Mouse (Mus musculus): ENCODE results near the gene Agk. TPM values are rescaled to one million over a fixed set of nuclear protein-coding genes. Genes with fewer than 3 reads are reported as not detected.

The Agk gene
- total RNA-seq (2015) (8.3 and 8.5 TPM in 2 replicates), total RNA-seq (2017) (12.8 and 14.4 TPM in 2 replicates)

DNA sequence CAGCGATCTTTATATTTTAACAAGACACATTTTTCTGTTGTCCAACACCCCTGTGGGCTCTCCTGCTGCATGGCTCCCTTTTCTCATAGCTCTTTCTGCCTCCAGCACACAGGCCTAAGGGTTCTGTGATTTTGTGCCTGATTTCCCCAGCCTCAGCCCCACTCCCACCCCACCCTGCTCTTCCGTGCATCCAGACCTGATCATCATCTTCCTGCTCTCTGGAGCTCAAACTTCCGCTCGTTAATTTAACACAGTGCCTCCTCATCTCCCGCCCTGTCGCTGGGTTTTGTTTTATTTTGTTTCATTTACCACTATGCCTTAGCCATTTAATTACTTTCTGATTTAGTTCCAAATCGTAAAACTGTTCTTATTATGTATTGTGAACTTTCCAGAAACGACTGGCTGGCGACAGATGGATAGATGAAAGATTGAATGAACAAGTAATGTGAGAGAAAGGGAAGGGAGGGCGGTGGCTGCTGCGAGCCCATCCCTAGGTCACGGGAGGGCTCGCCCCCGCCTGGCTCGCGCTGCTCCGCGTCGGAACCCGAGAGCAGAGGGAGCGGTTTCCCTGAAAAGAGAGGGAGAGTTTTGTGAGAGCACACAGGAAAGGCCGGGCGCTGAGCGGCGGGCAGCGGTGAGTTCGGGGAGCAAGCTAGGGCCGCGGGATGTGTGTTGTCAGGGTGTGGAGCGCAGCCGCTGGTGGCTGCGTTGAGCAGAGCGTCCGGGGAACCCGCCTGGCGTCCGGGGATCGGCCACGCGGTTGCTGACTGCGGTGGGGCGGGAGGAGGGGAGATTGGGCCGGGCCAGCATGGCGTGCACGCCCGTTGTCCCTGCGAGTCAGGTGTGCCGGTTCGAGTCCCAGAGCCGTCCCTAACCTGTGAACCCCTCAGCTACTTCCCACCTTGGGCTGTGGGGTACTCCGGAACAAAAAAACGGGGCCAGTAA, at the start of gene Agk:
Agk (plus strand) TSS at position 276 of the 945 bp plus-strand sequence.
- ATAC-seq (ENCODE audit: poor library complexity, severe bottlenecking), result peak; percentile 98

DNA sequence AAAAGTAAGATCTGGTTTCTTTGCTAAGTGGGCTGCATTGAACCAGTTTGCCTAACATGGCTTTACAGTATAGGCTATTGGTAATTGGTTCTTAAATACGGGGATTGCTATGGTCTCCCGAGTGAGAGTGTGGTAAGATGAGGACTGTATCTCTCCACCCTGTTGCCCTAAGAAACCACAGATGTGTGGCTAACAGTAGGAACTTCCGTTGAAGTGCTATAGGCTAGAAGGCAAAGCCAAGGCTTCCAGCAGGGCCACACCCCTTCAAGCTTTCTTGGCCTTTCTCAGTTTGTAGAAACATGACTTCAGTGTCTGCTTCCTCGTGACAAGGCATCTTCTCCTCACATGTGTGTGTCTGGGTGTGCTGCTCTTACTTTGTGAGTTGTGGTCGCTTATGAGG, 24.3 kb upstream of the Agk start:
- no peak for ATAC-seq (ENCODE audit: poor library complexity, severe bottlenecking)

DNA sequence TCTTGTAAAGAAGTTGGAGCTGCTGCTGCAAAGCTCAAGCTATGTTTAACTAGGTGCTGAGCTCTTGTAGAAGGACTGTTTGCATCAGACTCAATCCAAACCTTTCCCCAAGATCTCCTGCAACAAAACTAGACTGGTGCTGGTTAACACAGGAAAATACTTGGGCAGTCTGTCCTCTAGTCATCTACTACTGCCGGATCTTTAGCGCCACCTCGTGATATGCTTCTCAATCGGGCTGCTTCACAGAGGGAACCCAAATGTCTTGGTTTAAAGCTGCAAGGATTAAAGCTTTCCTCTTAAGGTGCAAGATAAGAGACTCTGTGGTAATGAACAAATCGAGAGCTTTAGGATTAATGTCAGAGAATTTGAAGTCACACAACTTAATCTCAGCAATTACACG, 21.6 kb upstream of the Agk start:
- ATAC-seq (ENCODE audit: poor library complexity, severe bottlenecking), result no peak

DNA sequence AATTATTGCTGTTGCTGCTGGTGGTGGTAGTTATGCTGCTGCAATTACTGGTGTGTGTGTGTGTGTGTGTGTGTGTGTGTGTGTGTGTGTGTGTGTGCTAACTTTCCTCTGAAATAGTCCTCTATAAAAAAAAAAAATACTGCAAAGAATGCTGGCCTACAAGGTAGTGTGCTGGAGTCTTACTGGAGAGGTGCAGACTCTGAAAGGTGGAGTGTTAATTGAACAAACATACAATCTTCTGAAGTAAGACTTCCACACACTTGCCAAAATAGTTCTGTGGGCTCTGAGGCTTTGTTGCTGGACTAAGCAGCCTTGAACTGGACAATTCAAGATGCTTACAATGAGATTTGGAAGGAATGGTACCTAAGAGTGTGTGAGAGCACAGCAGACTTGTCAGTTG, 20.0 kb upstream of the Agk start:
- no peak for ATAC-seq (ENCODE audit: poor library complexity, severe bottlenecking)

DNA sequence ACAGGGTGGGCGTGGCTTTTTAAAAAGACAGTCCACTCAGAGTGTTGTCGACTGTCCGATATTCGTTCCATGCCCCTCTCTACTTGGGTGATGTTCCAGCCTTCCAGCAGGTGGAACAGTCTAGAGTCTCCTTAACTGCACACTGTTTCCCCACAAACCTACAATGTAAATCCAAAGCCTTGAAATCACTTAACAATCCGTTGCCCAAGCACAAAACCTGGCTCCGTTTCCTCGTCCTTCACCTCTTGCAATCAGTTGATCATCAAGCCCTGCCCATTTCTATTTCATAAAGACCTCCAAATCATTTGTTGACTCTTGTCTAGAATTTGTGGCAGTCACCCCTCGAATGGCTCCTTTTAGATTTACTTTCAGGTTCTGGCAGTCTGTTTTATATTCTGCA, 1.4 kb downstream of the Agk start:
- no peak for ATAC-seq (ENCODE audit: poor library complexity, severe bottlenecking)

DNA sequence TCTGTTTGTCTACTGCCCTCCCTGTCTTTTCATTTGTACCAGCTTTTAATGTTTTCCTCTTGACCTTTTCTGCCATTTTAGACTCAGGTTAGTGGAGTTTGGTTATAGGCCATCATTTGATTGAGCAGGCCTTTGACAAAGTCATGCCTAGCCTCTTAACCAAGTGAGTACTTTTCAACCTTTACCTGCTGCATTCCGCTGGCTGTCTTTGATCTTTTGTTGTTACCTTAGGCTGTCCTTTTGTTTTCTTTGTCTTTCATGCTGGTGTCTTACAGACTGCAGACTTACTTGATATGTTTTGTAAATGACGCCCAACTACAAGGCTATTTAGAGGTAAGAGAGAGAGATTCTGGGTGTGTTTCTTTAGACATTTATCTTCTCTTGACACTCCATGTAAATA, 8.5 kb downstream of the Agk start:
- ATAC-seq (ENCODE audit: poor library complexity, severe bottlenecking), result no peak

DNA sequence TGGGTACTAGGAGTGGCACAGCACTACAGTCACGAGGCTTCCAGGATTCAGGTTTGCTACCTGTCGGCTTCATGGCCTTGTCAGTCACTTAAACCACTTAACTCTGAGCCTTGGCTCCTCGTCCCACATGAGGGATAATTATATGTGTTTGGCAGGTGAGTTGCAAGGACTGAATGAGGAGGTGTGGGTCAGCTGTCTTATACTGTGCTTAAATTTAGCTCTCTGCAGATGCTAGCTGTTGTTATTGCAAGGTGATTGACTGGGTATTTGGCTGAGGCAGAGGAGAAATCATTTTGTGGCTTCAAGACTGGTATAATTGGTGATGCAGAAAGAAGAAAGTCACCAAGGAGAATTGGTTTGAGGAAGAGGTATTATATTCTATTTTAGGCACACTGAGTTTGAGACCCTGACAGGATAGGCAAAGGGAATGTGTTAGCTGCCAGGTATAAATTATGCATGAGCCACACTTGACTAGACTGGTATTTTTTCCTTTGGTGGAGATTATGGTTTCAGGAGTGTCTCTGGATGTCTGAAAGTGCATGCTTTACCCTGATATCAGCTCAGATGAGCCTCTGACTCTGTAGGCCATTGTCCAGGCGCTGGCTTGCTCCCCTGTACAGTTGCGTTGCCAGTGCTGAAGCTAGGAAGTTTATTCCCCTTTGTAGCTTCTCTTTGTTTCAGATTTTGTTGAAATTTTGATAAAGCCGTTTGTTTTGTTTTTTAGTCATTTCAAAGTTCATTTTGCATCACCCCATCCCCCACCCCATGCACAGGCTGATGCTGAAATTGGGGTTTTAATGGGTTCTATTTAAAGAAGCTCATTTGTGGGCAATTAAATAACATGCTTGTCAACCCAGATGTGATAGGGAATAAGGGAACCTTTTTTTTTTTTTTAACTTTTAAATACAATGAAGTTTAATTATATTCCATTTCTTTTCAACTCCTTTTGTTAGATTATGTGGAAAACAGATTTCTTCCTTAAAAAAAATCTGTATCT, 12.1 kb downstream of the Agk start:
- ATAC-seq (ENCODE audit: poor library complexity, severe bottlenecking), result no peak

DNA sequence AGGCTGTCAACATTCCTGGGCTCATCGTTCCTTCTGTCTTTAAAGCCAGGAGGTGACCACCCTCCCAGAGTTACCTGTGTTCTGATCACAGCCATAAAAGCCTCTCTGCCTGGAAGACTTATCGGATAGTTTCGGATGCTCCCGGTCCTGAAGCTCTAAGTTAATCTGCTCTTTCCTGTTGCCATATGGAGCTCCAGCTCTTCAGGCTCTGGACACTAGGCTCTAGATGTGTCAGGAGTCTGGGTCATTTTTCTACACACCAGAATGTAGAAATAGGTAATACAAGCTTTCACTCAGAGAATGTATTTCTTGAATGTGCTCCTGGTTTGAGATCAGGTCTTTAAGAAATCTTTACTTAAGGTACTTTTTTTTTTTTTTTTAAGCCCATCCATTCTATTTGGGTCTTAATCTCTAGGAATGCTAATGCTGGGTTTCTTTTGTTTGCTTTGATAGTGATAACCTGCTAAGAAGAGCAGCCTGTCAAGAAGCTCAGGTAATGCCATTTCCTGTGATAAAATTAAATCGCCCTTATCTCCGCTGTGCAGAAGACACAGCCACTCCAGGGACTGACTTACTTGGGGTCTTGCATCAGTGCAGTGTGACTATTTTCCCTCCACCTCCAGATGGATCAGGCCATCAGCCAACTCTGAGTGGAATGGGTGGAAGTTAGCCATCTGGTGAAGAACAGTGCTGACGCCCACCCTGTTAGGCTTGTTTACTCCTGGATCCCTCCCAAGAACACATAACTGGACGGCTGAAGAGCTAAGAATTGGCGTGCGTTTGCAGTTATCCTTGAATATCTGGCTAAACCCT, 22.2 kb downstream of the Agk start:
- no peak for ATAC-seq (ENCODE audit: poor library complexity, severe bottlenecking)

DNA sequence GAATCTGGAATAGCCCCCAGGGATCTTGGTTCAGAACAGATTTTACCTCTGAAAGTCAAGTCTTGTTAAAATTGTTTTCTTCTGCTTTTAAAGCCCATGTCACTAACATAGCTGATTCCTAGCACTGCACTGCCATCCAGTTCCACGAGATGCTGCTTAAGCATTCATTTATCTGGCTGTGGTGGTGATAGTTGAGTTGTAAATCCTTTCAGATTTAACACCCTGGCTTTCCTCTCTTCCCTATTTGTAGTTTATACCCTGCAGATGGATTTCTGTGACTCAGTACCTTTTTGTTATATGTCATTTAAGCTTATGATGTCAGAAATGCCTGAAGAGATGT, 22.8 kb downstream of the Agk start:
- ATAC-seq (ENCODE audit: poor library complexity, severe bottlenecking), result no peak

DNA sequence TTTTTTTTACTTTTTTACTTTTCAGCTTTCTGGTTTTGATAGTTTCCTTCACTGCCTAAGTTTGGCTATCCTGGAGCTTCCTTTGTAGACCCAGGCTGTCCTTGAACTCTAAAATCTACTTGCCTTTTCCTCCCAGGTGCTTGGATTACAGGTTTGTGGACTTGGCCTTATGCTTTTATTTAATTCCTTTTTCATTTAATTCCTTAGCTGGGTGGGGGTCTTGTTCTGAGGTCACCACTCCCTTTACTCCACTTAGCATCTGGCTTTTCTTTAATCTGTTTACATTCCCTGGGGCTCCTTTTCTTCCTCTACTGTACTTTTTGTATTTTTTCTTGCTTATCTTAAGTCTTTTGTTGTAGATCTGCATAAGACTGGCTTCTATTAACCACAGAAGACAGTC, 25.1 kb downstream of the Agk start:
- no peak for ATAC-seq (ENCODE audit: poor library complexity, severe bottlenecking)

DNA sequence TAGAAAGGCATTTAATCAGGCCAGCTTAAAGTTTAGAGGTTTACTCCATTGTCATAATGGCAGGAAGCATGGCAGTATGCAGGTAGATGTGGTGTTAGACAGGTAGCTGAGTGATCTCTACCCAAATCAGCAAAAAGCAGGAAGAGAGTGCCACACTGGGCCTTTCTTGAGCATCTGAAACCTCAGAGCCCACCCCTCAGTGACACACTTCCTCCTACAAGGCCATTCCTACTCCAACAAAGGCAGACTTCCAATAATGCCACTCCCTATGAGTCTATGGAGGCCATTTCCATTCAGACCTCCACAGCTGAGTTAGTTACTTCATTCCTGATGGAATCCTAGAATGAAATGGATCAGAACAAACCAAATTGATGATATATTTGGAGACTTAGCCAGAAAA, 25.9 kb downstream of the Agk start:
- no peak for ATAC-seq (ENCODE audit: poor library complexity, severe bottlenecking)

DNA sequence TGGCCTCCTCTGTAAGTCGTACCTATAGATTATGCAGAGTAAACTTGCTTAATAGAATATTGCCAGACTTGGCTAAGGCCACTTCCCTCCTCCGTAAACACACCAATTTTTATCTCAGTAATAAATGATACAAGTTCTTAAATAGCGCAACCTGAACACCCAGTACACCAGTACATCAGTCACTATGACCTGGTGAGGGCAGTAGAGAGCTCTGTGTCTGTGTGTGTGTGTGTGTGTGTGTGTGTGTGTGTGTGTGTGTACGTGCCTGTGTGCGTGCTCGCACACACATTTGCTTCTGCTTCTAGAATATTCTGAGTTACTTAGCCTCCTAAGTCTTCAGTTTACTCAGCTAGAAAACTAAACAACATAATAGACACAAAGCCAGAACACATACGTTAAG, 28.4 kb downstream of the Agk start:
- no peak for ATAC-seq (ENCODE audit: poor library complexity, severe bottlenecking)

DNA sequence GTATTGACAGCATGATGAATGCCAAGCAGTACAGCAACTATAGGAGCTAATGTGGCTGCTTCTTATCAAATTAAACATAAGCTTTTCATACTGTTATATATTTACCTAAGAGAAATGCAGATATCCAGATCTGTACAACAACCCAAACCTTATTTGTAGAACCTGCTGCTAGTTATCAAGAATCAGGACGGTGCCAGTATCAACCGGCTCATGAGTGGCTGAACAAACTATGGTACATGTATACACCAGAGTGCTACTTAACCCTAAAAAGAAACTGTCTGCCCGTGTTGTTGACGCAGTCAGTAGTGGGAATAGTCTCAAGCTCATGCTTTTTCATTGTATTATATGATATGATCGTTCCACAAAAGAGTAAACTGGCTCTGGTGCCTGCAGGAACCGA, 46.1 kb downstream of the Agk start:
- ATAC-seq (ENCODE audit: poor library complexity, severe bottlenecking), result no peak

DNA sequence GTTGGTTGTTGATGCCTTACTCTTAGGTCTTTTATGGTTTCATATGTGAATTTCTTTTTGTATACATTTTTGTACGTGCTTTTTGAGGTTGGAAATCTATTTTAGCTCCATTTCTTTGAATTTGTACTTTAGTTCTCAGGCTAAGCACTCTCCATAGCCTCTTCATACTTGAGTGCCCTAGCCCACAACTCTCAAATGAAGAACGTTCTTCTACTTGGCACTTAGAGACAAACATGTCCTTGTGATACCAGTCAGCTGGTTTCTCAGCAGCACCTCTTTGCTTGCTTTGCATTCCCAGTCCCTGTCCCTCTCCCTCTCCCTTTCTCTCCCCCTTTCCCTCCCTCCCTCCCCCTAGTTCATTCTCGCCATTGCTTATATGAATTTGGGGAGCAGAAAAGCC, 55.2 kb downstream of the Agk start:
- ATAC-seq (ENCODE audit: poor library complexity, severe bottlenecking), result no peak

DNA sequence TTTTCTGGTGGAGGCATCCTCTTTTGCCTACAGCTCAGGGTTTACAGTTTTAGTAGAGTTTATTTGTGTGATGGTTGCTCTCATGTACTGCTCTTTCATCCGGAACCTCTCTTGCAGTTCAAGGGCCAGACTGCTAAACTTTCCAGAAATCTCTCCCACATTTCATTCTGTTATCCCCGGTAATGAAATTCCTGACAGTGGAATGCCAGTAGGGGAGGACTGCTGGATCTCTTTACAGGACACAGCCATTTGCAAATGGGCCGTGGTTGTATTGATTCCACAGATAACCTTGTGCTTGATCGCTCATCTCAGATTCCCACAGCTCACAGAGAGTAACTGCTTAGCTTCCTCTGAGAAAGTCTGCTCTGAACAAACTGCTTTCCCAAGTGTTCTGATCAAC, 56.9 kb downstream of the Agk start:
- ATAC-seq (ENCODE audit: poor library complexity, severe bottlenecking), result no peak

DNA sequence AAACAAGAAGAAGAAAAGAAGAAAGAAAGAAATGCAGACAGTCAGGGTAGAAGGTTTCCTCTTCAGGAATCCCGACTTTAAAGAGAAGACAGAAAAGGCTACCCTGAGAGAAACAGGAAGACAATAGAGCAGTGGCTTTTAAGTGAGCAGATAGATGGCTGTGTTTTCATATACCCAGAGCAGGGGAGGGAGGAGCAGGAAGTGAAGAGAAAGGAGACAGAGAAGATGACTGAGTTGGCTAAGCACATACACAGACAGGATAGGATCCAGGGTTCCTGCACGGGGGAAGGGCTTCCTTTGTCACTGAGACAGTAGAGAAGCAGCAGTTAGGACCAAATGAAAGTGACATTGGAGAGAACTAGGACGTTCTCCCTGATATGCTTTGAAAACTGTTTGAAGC, 60.7 kb downstream of the Agk start:
- ATAC-seq (ENCODE audit: poor library complexity, severe bottlenecking), result no peak

DNA sequence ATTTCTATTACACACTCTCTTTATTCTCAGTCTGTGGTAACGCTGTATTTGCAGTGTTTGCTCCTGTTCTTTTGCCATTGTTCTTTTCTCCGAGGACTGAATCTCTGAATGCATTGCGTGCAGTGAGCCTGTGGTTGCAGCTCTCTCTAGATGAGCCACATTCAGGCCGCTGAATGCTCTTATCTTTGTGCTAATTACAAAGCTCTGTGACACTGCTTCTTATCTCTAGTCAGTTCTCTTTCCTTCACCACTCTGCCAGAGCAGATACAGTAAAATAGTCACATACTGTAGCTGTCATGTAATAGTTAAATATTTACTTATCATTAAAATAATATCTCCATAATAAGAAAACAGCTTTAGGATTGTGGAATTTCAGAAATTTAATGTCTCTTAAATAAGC, 63.7 kb downstream of the Agk start:
- ATAC-seq (ENCODE audit: poor library complexity, severe bottlenecking), result 0 out of 2 replicates have a peak, but pooled peaks have one; percentile 33

DNA sequence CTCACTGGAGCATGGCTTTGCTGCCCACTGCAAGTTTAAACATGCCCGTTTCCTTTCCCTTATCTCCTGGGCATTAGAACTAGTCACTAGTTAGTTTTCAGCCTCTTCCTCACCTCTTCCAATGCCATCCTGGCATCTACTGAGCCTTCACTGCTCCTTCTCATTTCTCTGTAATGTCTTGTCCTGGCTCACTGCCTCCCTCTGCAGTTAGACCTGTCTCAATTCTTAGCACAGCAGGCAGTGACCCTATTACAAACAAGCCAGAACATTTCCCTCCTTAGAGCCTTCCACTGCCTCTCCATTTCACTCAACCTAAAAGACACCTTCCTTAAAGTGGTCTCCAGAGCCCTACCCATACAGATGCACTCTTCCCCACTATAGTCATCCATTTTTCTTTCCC, 66.0 kb downstream of the Agk start:
- ATAC-seq (ENCODE audit: poor library complexity, severe bottlenecking), result no peak

DNA sequence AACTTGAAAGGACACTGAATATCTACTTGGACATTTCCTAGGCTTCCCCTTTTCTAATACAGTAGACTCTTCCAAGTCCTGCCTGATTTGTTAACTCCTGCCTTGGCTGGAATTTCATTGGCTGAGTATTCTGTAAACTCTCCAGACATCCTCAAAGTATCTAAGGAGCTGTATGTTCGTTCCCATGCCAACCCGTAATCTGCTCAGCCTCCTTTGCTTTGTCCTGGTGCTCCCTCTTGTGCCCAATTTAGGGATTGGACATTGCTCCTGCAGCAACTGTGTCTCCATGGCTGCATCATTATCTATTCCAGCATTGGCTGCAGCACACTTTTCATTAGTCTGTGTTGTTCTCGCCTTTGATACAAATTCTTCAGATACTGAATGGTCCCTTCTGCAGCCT, 68.2 kb downstream of the Agk start:
- peak; percentile 63 for ATAC-seq (ENCODE audit: poor library complexity, severe bottlenecking)

DNA sequence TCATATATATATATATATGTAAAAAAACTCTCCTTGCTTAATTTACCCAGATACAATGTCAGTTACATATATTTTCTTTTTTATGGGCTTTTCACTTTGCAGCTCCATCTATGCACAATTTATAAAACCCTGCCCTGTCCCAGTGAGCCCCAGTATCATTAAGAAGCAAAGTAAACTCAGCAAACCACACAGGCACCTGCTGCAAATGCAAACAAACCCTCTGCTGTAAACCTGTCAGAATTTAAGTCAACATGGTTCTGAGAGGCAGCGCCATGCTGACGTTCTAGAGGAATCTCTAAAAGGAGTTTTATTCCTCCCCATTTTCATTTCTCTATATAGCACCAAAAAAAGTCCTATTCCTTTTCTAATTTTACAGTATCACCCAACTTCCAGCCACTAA, 77.1 kb downstream of the Agk start:
- no peak for ATAC-seq (ENCODE audit: poor library complexity, severe bottlenecking)
